Mouse (Mus musculus): Measurements from ENCODE around the gene Slc7a6.

- TF ChIP-seq NANOG (IDR thresholded peaks at IDR 0.05; ENCODE audit: borderline replicate concordance, low read length) = no peak
- no peak for TF ChIP-seq CTCF (conservative IDR thresholded peaks at IDR 0.05; ENCODE audit: low read length)
- TF ChIP-seq POU5F1 (IDR thresholded peaks at IDR 0.05; ENCODE audit: borderline replicate concordance, low read length) = no peak
Observed at GRCm38 (mm10) chr8:106191639-106192038, 23.0 kb downstream of the Slc7a6 start.
